Mouse (Mus musculus) lung, embryonic 15.5 days (tissue): ENCODE measurements around the gene Rpgrip1l. TPM values are rescaled to one million over a fixed set of nuclear protein-coding genes. Genes with fewer than 3 reads are reported as not detected.

Experiments used
- ATAC-seq: fragments of 200-750 bp; cut with Nextera tagmentation; 2 replicates; pipeline ENCODE4 v1.8.0; 2017; ENCODE audit warnings: moderate number of reproducible peaks, borderline replicate concordance; ENCODE audit not compliant: low FRiP score, low TSS enrichment; ENCODE audit errors: extremely low read depth
- H3K27ac ChIP-seq: fragments of 300-500 bp; sonication (generic); 2 replicates; pipeline ENCODE4 v1.5.1; 2015; ENCODE audit warnings: moderate library complexity, mild to moderate bottlenecking, inconsistent platforms
- H3K27me3 ChIP-seq: fragments of 300-500 bp; sonication (generic); 2 replicates; pipeline ENCODE4 v1.6.1; 2015; ENCODE audit warnings: inconsistent platforms
- H3K36me3 ChIP-seq: fragments of 300-500 bp; sonication (generic); 2 replicates; pipeline ENCODE4 v1.6.1; 2015; ENCODE audit warnings: inconsistent platforms
- H3K4me1 ChIP-seq: fragments of 300-500 bp; sonication (generic); 2 replicates; pipeline ENCODE4 v1.6.1; 2015; ENCODE audit warnings: inconsistent platforms
- H3K4me2 ChIP-seq: fragments of 300-500 bp; sonication (generic); 2 replicates; pipeline ENCODE4 v1.6.1; 2015; ENCODE audit warnings: inconsistent platforms, mild to moderate bottlenecking, moderate library complexity
- H3K4me3 ChIP-seq: fragments of 300-500 bp; sonication (generic); 2 replicates; pipeline ENCODE4 v1.5.1; 2015; ENCODE audit warnings: mild to moderate bottlenecking, inconsistent platforms
- H3K9ac ChIP-seq: fragments of 300-500 bp; sonication (generic); 2 replicates; pipeline ENCODE4 v1.6.1; 2015; ENCODE audit warnings: inconsistent platforms
- H3K9me3 ChIP-seq: fragments of 300-500 bp; sonication (generic); 2 replicates; pipeline ENCODE4 v1.6.1; 2016; ENCODE audit warnings: inconsistent platforms
- WGBS: fragments of 180-500 bp; shearing (Covaris S2); methylation state at CpG from one replicate; pipeline ENCODE4 v1.1.7; 2015; 5-methylcytosine and 5-hydroxymethylcytosine counted together
- polyA plus RNA-seq: library from polyadenylated mRNA; unstranded; fragments of >200 nt; fragmentation: Nextera tagmentation; extraction: Ambion mirVana; gene quantifications from 2 replicates; pipeline ENCODE4 v1.2.1, GENCODE M21; 2015

Gene Rpgrip1l
- polyA plus RNA-seq, 1 experiment from 2014 or later, result 15.0 TPM

GRCm38 (mm10) chr8:91327471-91328205 lies 14.6 kb upstream of the Rpgrip1l start:
- Histone ChIP-seq H3K9me3 (no peaks in the 10 kb centered on the region), H3K27ac (no peak overlapping the region), H3K4me1 (peaks cover 48% of the 10 kb centered on the region), H3K36me3 (peaks cover 5% of the 10 kb centered on the region; the same call in 1 of the 2 replicates), H3K4me3 (no peak overlapping the region), H3K9ac (no peak overlapping the region), H3K4me2 (no peak overlapping the region), H3K27me3 (no peaks in the 10 kb centered on the region)
- WGBS, result 77% methylated on average over 11 of the region's 11 CpGs
- no peak for ATAC-seq

GRCm38 (mm10) chr8:91326946-91327345 lies 13.9 kb upstream of the Rpgrip1l start:
- H3K27me3 ChIP-seq, result no peaks in the 10 kb centered on the region

GRCm38 (mm10) chr8:91326018-91326417 lies 13.0 kb upstream of the Rpgrip1l start:
- H3K4me2 ChIP-seq, result no peak overlapping the region
- no peaks in the 10 kb centered on the region for H3K27me3 ChIP-seq
- H3K36me3 ChIP-seq, result peaks cover 5% of the 10 kb centered on the region; the same call in 1 of the 2 replicates
- peaks cover 36% of the 10 kb centered on the region for H3K4me1 ChIP-seq
- H3K9ac ChIP-seq, result no peak overlapping the region
- H3K9me3 ChIP-seq, result no peaks in the 10 kb centered on the region
- no peak overlapping the region for H3K27ac ChIP-seq
- ATAC-seq, result no peak
- WGBS, result 63% methylated on average over 3 of the region's 3 CpGs
- no peak overlapping the region for H3K4me3 ChIP-seq

More at GRCm38 (mm10) chr8:91326946-91327345, 13.9 kb upstream of the Rpgrip1l start:
- 84% methylated on average over 6 of the region's 6 CpGs for WGBS
- Histone ChIP-seq H3K4me3 (no peak overlapping the region), H3K4me2 (no peak overlapping the region), H3K9ac (no peak overlapping the region), H3K27ac (no peak overlapping the region), H3K9me3 (no peaks in the 10 kb centered on the region), H3K4me1 (peaks cover 44% of the 10 kb centered on the region), H3K36me3 (peaks cover 5% of the 10 kb centered on the region; the same call in 1 of the 2 replicates)
- ATAC-seq, result no peak

DNA sequence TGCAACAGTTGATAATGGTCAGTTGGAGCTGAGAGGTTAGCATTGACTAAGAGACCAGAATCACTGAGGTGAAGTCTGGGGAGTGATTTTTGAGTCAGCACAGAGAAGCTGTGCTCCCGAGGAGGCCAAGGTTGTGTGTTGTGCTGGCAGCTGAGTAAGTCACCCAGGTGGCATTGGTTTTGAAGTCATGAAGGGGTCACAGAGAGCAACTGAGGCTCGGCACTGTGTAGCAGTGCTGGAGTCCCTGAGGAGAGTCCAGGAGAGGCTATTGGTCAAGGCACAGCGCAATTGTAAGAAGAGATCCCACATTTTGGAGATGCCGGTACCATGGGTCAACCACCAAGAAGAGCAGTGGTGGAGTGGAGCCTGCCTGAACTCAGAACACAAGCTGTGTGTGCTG lies 11.9 kb upstream of the Rpgrip1l start:
- Histone ChIP-seq H3K4me2 (no peak overlapping the region), H3K27me3 (no peaks in the 10 kb centered on the region), H3K27ac (no peak overlapping the region), H3K4me3 (no peak overlapping the region), H3K9me3 (no peaks in the 10 kb centered on the region), H3K9ac (no peak overlapping the region), H3K4me1 (peaks cover 25% of the 10 kb centered on the region), H3K36me3 (peaks cover 5% of the 10 kb centered on the region; the same call in 1 of the 2 replicates)
- no peak for ATAC-seq
- 81% methylated on average over 4 of the region's 4 CpGs for WGBS

GRCm38 (mm10) chr8:91324271-91324670 lies 11.2 kb upstream of the Rpgrip1l start:
- H3K9ac ChIP-seq, result no peak overlapping the region
- no peak overlapping the region for H3K4me2 ChIP-seq
- H3K4me1 ChIP-seq, result peaks cover 18% of the 10 kb centered on the region
- peaks cover 5% of the 10 kb centered on the region; the same call in 1 of the 2 replicates for H3K36me3 ChIP-seq
- WGBS, result 64% methylated on average over 9 of the region's 9 CpGs
- H3K27ac ChIP-seq, result no peak overlapping the region
- H3K27me3 ChIP-seq, result no peaks in the 10 kb centered on the region
- no peaks in the 10 kb centered on the region for H3K9me3 ChIP-seq
- no peak overlapping the region for H3K4me3 ChIP-seq
- no peak for ATAC-seq

GRCm38 (mm10) chr8:91323511-91323910 lies 10.4 kb upstream of the Rpgrip1l start:
- Histone ChIP-seq H3K27me3 (no peaks in the 10 kb centered on the region), H3K4me1 (peaks cover 12% of the 10 kb centered on the region), H3K9ac (no peak overlapping the region), H3K4me3 (no peak overlapping the region), H3K36me3 (peaks cover 5% of the 10 kb centered on the region; the same call in 1 of the 2 replicates), H3K4me2 (no peak overlapping the region), H3K27ac (no peak overlapping the region), H3K9me3 (no peaks in the 10 kb centered on the region)
- WGBS, result 73% methylated on average over 7 of the region's 7 CpGs
- ATAC-seq, result no peak

- Histone ChIP-seq H3K27ac (no peak overlapping the region), H3K9ac (no peak overlapping the region), H3K4me1 (peaks cover 21% of the 10 kb centered on the region), H3K4me2 (no peak overlapping the region), H3K9me3 (no peaks in the 10 kb centered on the region), H3K36me3 (no peaks in the 10 kb centered on the region), H3K4me3 (no peak overlapping the region), H3K27me3 (no peaks in the 10 kb centered on the region)
- peak; percentile 61; the same call in 1 of the 2 replicates for ATAC-seq
- 51% methylated on average over 7 of the region's 7 CpGs for WGBS
Measured at GRCm38 (mm10) chr8:91318938-91319729, 6.1 kb upstream of the Rpgrip1l start.

DNA sequence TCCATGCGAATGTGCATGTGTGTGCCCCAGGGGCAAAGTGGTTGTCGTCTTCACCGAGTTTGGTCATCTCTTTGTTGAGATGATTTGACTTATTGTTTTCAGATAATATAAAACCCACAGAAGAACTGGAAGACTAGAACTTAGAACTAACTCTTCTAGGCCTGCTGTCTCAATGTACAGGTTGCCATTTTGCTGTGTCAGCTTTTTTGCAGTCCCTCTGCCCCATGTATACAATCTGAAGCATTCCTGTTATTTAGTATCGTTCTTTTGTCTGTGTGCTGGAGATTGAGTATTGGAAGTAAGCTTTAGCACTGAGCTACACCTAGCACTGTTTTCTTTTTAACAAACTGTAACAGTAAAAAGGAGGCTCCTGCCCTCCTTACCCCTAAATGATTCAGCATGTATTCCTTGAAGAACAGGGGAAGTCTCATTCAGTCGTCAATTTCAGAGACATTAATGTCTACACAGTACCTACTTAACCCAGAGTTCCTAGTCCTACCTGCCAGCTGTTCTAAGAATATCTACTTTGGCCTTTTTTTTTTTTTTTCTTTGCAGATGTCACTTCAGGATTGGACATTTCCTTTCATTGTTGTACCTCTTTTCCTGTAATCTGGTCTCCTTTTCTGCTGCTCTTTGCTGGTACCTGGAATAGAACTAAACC lies 4.6 kb upstream of the Rpgrip1l start:
- whole genome bisulfite sequencing, result 87% methylated on average over 5 of the region's 5 CpGs
- ATAC-seq, result no peak
- no peaks in the 10 kb centered on the region for H3K36me3 ChIP-seq

DNA sequence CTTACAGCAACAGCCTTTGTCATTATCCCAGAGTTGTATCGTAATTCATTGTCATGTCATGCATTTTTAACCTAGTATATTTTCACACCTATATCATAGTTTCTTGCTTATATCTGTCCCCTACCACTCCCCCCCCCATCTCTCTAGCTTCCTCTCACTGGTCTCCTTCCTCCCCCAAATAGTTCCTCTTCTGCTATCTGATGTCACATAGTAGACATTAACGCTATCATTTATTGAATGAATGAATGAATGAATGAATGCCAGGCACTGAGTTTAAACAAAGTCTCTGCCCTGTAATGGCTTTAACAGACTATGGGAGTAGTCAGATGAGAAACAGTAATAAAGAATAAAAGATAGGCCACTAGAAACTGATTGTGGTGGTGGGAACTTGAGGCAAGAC lies 720 bp downstream of the Rpgrip1l start:
- H3K9me3 ChIP-seq, result no peaks in the 10 kb centered on the region
- H3K4me1 ChIP-seq, result peaks cover 27% of the 10 kb centered on the region
- H3K9ac ChIP-seq, result peak overlapping the region; percentile 75; the same call in 1 of the 2 replicates
- no peaks in the 10 kb centered on the region for H3K27me3 ChIP-seq
- 73% methylated on average over 2 of the region's 2 CpGs for WGBS
- H3K36me3 ChIP-seq, result no peaks in the 10 kb centered on the region; the same call in 1 of the 2 replicates
- peak overlapping the region; percentile 81 for H3K4me2 ChIP-seq
- H3K27ac ChIP-seq, result no peak overlapping the region
- H3K4me3 ChIP-seq, result peak overlapping the region; percentile 72
- ATAC-seq, result no peak

More for the DNA sequence above, 4.6 kb upstream of the Rpgrip1l start:
- no peak overlapping the region for H3K4me2 ChIP-seq
- H3K4me1 ChIP-seq, result peaks cover 21% of the 10 kb centered on the region
- no peak overlapping the region for H3K9ac ChIP-seq
- no peak overlapping the region for H3K27ac ChIP-seq
- H3K9me3 ChIP-seq, result no peaks in the 10 kb centered on the region
- no peak overlapping the region for H3K4me3 ChIP-seq
- H3K27me3 ChIP-seq, result no peaks in the 10 kb centered on the region

GRCm38 (mm10) chr8:91304481-91305386 lies 8.3 kb downstream of the Rpgrip1l start:
- no peak for ATAC-seq
- H3K27ac ChIP-seq, result no peak overlapping the region
- no peak overlapping the region for H3K4me3 ChIP-seq
- H3K4me1 ChIP-seq, result no peaks in the 10 kb centered on the region
- H3K9me3 ChIP-seq, result no peaks in the 10 kb centered on the region
- H3K9ac ChIP-seq, result no peak overlapping the region
- H3K36me3 ChIP-seq, result peaks cover 5% of the 10 kb centered on the region; the same call in 1 of the 2 replicates
- 68% methylated on average over 17 of the region's 17 CpGs for WGBS
- no peaks in the 10 kb centered on the region for H3K27me3 ChIP-seq
- H3K4me2 ChIP-seq, result no peak overlapping the region

- no peaks in the 10 kb centered on the region for H3K9me3 ChIP-seq
- no peaks in the 10 kb centered on the region for H3K27me3 ChIP-seq
- no peak overlapping the region for H3K9ac ChIP-seq
- no peaks in the 10 kb centered on the region for H3K4me1 ChIP-seq
- H3K27ac ChIP-seq, result no peak overlapping the region
- ATAC-seq, result no peak
- H3K4me2 ChIP-seq, result no peak overlapping the region
- WGBS, result 90% methylated on average over 2 of the region's 2 CpGs
- no peak overlapping the region for H3K4me3 ChIP-seq
- peaks cover 5% of the 10 kb centered on the region; the same call in 1 of the 2 replicates for H3K36me3 ChIP-seq
Measured at GRCm38 (mm10) chr8:91298672-91299071, 14.4 kb downstream of the Rpgrip1l start.
